Mouse (Mus musculus) lung, embryonic 14.5 days (tissue): Measurements from ENCODE around the gene Etv6. TPM values are rescaled to one million over a fixed set of nuclear protein-coding genes. Genes with fewer than 3 reads are reported as not detected.

Experiments
- ATAC-seq: fragments of 200-750 bp; cut with Nextera tagmentation; 2 replicates; pipeline ENCODE4 v1.8.0; 2017; ENCODE audit warnings: mild to moderate bottlenecking, moderate TSS enrichment, moderate library complexity; ENCODE audit not compliant: insufficient read depth
- DNase-seq: peaks from one replicate; pipeline ENCODE4 v3.0.0-alpha.2; 2015
- H3K27ac ChIP-seq: fragments of 300-500 bp; sonication (generic); 2 replicates; pipeline ENCODE4 v1.5.1; 2014; ENCODE audit warnings: low read depth, mild to moderate bottlenecking, moderate library complexity
- H3K27me3 ChIP-seq: fragments of 300-500 bp; sonication (generic); 2 replicates; pipeline ENCODE4 v1.6.1; 2014; ENCODE audit warnings: low read length, control low read depth; ENCODE audit not compliant: insufficient read depth
- H3K36me3 ChIP-seq: fragments of 300-500 bp; sonication (generic); 2 replicates; pipeline ENCODE4 v1.6.1; 2014; ENCODE audit warnings: control low read depth; ENCODE audit not compliant: insufficient read depth
- H3K4me1 ChIP-seq: fragments of 300-500 bp; sonication (generic); 2 replicates; pipeline ENCODE4 v1.6.1; 2014; ENCODE audit warnings: antibody characterized with exemption, control low read depth; ENCODE audit not compliant: insufficient read depth
- H3K4me2 ChIP-seq: fragments of 300-500 bp; sonication (generic); 2 replicates; pipeline ENCODE4 v1.6.1; 2014; ENCODE audit warnings: mild to moderate bottlenecking
- H3K4me3 ChIP-seq: fragments of 300-500 bp; sonication (generic); 2 replicates; pipeline ENCODE4 v1.5.1; 2014; ENCODE audit warnings: low read depth, low read length
- H3K9ac ChIP-seq: fragments of 300-500 bp; sonication (generic); 2 replicates; pipeline ENCODE4 v1.6.1; 2014
- H3K9me3 ChIP-seq: fragments of 300-500 bp; sonication (generic); 2 replicates; pipeline ENCODE4 v1.6.1; 2016; ENCODE audit warnings: low read depth, low read length, control low read depth
- CTCF ChIP-seq: IDR thresholded peaks from 2 replicates; pipeline ENCODE4 v1.5.1; 2016; ENCODE audit warnings: antibody characterized with exemption, low read depth
- WGBS: fragments of 180-500 bp; shearing (Covaris S2); extraction: QIAGEN DNeasy Blood & Tissue Kit; methylation state at CpG from one replicate; pipeline ENCODE4 v1.1.7; 2014; 5-methylcytosine and 5-hydroxymethylcytosine counted together
- polyA plus RNA-seq: library from polyadenylated mRNA; unstranded; fragments of >200 nt; fragmentation: Nextera tagmentation; extraction: Ambion mirVana; gene quantifications from 2 replicates; pipeline ENCODE4 v1.2.1, GENCODE M21; 2014

Etv6 gene
- polyA plus RNA-seq, 1 experiment from 2014 or later: 21.4 TPM

DNA sequence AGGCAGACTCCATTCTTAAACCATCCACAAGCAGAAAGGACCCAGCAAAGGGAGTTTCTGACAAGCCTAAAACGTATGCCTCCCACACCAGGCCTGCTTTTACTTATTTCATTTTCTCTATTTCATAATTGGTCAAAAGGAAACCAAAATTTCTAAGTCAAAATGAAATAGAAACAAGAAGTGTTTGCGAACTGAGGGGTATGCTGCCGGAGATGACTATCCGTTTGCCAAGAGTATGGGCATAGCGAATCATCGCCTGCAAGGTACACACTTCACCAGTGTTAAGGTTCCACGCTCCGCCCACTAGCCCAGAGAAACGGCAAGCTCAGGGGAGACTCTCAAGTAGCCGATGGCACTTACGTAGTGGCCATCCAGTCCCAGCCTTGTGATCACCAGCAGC is 190.1 kb downstream of the Etv6 start:
- Histone ChIP-seq H3K9me3 (no peaks in the 10 kb centered on the region), H3K36me3 (peaks cover 15% of the 10 kb centered on the region), H3K4me1 (0 out of 2 replicates have a peak, but pooled peaks cover 8% of the 10 kb centered on the region), H3K4me2 (no peak overlapping the region), H3K4me3 (no peak overlapping the region), H3K9ac (no peak overlapping the region), H3K27me3 (no peaks in the 10 kb centered on the region), H3K27ac (no peak overlapping the region)
- DNase-seq (no peak), ATAC-seq (no peak)
- no peak for TF ChIP-seq CTCF
- 80% methylated on average over 11 of the region's 11 CpGs for WGBS

DNA sequence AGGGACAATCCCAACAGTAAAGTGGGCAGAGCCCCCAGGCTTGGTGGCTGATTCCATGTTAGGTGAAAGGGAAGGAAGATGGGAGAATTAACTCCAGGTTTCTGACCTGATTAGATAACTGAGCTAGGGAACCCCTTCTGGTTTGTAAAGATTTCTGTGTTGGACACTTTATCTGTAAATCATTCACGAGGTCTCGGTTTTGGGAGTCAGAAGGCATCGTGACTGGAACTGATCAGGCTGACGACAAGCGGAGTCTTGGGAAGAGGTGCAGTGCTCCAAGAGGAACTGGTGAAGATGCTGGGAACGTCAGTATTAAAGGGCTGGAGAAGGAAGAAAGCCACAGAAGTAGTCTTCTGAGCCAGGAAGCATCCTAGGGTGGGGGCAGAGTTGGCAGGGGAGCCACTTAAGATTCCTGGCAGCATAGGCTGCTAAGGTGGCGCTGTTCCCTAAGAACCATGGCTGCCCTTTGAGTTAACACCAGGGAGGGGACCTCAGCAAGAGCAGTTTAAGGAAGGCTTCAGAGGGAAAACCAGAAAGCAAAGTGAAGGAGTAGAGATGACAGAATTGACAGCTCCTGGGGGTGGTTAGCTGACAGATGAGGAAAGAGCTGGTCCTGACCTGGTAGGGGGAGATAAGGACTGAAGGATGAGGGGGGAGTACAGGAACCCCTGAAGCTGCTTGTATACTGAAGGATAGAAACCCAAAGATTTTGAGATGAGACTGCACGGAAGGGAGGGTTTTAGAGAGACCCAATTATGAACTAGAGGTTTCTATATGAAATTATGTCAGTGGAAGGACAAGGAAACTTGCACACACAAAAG is 191.1 kb downstream of the Etv6 start:
- Histone ChIP-seq H3K4me1 (no peaks in the 10 kb centered on the region), H3K4me2 (no peak overlapping the region), H3K9ac (no peak overlapping the region), H3K36me3 (peaks cover 15% of the 10 kb centered on the region), H3K27me3 (no peaks in the 10 kb centered on the region), H3K27ac (no peak overlapping the region), H3K9me3 (no peaks in the 10 kb centered on the region), H3K4me3 (no peak overlapping the region)
- ATAC-seq (no peak), DNase-seq (no peak)
- 63% methylated on average over 8 of the region's 8 CpGs for WGBS
- TF ChIP-seq CTCF: no peak

DNA sequence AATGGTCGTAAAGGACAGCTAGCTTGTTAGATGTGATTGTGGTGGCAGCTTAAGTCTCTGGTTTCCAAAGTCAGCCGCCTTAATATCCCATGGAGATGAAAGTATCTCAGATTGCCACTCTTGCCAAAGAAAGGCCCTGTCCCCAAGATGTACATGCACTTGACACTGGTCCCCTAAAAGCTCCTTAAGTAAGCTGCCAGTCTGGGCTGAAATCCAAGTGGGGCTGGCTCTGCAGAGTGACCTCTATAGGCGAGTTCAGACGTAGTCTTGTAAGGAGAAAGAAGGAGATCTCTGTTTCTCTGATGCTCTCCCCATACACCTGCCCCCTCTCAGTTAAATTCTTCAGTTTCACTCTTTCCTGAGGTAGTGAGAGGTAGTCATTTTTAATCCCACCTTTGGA is 200.8 kb downstream of the Etv6 start:
- Histone ChIP-seq H3K4me1 (no peaks in the 10 kb centered on the region), H3K36me3 (peaks cover 36% of the 10 kb centered on the region), H3K9ac (no peak overlapping the region), H3K27ac (no peak overlapping the region), H3K9me3 (no peaks in the 10 kb centered on the region), H3K4me2 (no peak overlapping the region), H3K4me3 (no peak overlapping the region), H3K27me3 (no peaks in the 10 kb centered on the region)
- DNase-seq (peak; percentile 68), ATAC-seq (no peak)
- TF ChIP-seq CTCF: peak; percentile 16; the same call in 1 of the 2 replicates
- 51% methylated on average over 4 of the region's 4 CpGs for whole genome bisulfite sequencing

DNA sequence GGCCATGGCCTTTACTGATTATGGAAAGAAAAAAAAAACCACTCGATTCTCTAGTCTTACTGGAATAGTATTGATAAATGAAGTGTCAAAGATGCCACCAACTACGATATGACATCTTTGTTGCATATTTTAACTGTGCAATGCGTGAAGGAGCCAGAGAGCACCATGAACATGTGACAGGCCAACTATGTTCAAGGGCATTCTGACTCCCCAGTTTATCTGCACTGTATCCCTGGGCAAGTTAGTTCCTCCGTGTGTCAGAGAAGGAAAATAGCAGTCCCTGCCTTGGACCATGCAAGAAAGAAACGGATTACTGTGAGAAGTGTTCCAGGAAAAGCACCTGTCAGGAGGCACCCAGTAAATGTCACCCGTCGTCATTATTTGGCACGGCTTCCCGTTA is 203.0 kb downstream of the Etv6 start:
- Histone ChIP-seq H3K9ac (no peak overlapping the region), H3K27ac (no peak overlapping the region), H3K9me3 (no peaks in the 10 kb centered on the region), H3K36me3 (peaks cover 33% of the 10 kb centered on the region), H3K4me2 (no peak overlapping the region), H3K27me3 (no peaks in the 10 kb centered on the region), H3K4me1 (no peaks in the 10 kb centered on the region), H3K4me3 (no peak overlapping the region)
- 67% methylated on average over 9 of the region's 9 CpGs for WGBS
- TF ChIP-seq CTCF: no peak
- ATAC-seq: no peak
- DNase-seq: no peak

DNA sequence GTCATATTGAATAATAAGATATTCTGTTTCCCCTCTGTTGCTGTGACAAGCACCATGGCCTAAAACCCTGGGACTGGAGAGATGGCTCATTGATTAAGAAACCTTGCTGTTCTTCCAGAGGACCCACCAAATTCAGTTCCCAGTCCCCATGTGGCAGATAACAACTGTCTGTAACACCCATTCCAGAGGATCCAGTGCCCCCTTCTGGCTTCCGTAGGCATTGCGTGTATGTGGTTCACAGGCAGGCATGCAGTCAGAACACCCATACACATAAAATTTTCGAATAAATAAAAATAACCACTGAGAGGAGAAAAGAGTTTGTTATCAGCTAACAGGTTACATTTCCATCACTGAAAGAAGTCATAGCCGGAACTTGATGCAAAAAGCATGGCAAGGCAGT is 205.5 kb downstream of the Etv6 start:
- no peak for ATAC-seq
- WGBS: 96% methylated on average over 4 of the region's 4 CpGs
- TF ChIP-seq CTCF: peak; percentile 58

DNA sequence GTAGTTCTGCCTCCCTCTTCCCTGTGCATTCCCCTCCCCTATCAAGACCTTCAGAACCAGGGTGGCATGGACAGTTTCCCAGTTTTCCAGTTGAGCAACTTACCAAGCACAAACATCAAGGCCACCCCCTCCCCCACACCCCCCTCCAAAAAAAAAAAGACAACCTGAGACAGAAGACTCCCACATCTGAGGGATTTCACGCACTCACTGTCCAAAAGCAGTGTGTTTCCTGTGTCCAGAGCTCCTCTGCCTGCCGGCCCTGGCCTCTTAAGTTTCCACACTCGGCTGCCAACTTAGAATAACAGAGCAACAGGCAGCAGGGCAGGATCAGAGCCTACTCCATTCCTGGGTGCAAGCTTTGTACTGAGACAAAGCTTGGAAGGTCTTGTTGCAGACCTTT is 207.6 kb downstream of the Etv6 start:
- Histone ChIP-seq H3K9ac (no peak overlapping the region), H3K4me3 (no peak overlapping the region), H3K4me1 (0 out of 2 replicates have a peak, but pooled peaks cover 5% of the 10 kb centered on the region), H3K27me3 (no peaks in the 10 kb centered on the region), H3K4me2 (peak overlapping the region; percentile 16; the same call in 1 of the 2 replicates), H3K9me3 (no peaks in the 10 kb centered on the region), H3K36me3 (peaks cover 16% of the 10 kb centered on the region; the same call in 1 of the 2 replicates), H3K27ac (peak overlapping the region; percentile 55; the same call in 1 of the 2 replicates)
- WGBS: 40% methylated on average over 3 of the region's 3 CpGs
- DNase-seq: peak; percentile 31
- ATAC-seq: no peak
- TF ChIP-seq CTCF: no peak

More for the DNA sequence above, 205.5 kb downstream of the Etv6 start:
- no peak overlapping the region for H3K27ac ChIP-seq
- H3K9ac ChIP-seq: no peak overlapping the region
- H3K9me3 ChIP-seq: no peaks in the 10 kb centered on the region
- H3K4me1 ChIP-seq: 0 out of 2 replicates have a peak, but pooled peaks cover 3% of the 10 kb centered on the region
- no peaks in the 10 kb centered on the region for H3K27me3 ChIP-seq
- H3K36me3 ChIP-seq: peaks cover 18% of the 10 kb centered on the region; the same call in 1 of the 2 replicates
- DNase-seq: no peak
- no peak overlapping the region for H3K4me3 ChIP-seq
- no peak overlapping the region for H3K4me2 ChIP-seq

DNA sequence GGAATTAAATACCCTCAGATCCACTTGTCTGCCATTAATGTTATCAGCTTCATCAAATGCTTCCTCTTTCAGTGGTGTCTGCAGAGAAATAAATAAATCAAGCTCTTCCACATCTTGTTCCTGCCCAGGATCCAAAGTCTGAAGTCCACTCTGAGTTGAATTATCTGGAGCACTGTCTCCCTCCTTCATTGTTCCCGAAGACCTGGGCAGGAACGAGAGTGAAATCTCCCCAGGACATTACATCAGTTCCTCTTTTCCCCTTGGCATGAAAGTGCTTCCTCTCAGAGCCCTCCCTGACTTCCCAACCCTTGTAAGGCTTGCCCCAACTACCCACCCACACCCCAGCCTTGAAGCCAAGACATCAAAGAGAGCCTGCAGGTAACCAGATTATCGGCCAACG is 208.0 kb downstream of the Etv6 start:
- Histone ChIP-seq H3K9ac (no peak overlapping the region), H3K9me3 (no peaks in the 10 kb centered on the region), H3K4me1 (0 out of 2 replicates have a peak, but pooled peaks cover 5% of the 10 kb centered on the region), H3K4me2 (no peak overlapping the region), H3K27me3 (no peaks in the 10 kb centered on the region), H3K36me3 (peaks cover 20% of the 10 kb centered on the region), H3K4me3 (no peak overlapping the region), H3K27ac (peak overlapping the region; percentile 55; the same call in 1 of the 2 replicates)
- TF ChIP-seq CTCF: no peak
- DNase-seq (peak; percentile 57), ATAC-seq (peak; percentile 40; the same call in 1 of the 2 replicates)
- 73% methylated on average over 4 of the region's 4 CpGs for WGBS
